Mouse (Mus musculus): ENCODE measurements around the gene Shkbp1. TPM values are rescaled to one million over a fixed set of nuclear protein-coding genes. Genes with fewer than 3 reads are reported as not detected.

Gene Shkbp1
- polyA plus RNA-seq, 1 experiment from 2014 or later = 61.2 TPM

- Histone ChIP-seq H3K36me3 (0 out of 2 replicates have a peak, but pooled peaks cover 2% of the 10 kb centered on the region), H3K27ac (no peak overlapping the region), H3K4me1 (peaks cover 52% of the 10 kb centered on the region), H3K4me3 (no peak overlapping the region), H3K9me3 (replicated peaks) (no peaks in the 10 kb centered on the region), H3K27me3 (ENCODE audit: low read depth, poor library complexity, severe bottlenecking) (peaks cover 100% of the 10 kb centered on the region)
- WGBS = 87% methylated on average over 11 of the region's 11 CpGs
- DNase-seq (ENCODE audit: low spot score) = no peak
These were observed 27.7 kb downstream of the Shkbp1 start for GRCm38 (mm10) chr7:27328161-27328560.

- Histone ChIP-seq H3K4me1 (peaks cover 46% of the 10 kb centered on the region), H3K4me3 (no peak overlapping the region), H3K27me3 (ENCODE audit: low read depth, poor library complexity, severe bottlenecking) (peaks cover 100% of the 10 kb centered on the region), H3K36me3 (peaks cover 2% of the 10 kb centered on the region; the same call in 1 of the 2 replicates), H3K27ac (no peak overlapping the region), H3K9me3 (replicated peaks) (no peaks in the 10 kb centered on the region)
- no peak for DNase-seq (ENCODE audit: low spot score)
- WGBS = 89% methylated on average over 8 of the region's 8 CpGs
These were observed 28.3 kb downstream of the Shkbp1 start for GRCm38 (mm10) chr7:27327500-27327899.

- DNase-seq (ENCODE audit: low spot score) = no peak
- Histone ChIP-seq H3K36me3 (peaks cover 2% of the 10 kb centered on the region; the same call in 1 of the 2 replicates), H3K4me1 (peaks cover 50% of the 10 kb centered on the region), H3K9me3 (replicated peaks) (no peaks in the 10 kb centered on the region), H3K4me3 (peak overlapping the region; percentile 50), H3K27me3 (ENCODE audit: low read depth, poor library complexity, severe bottlenecking) (peaks cover 100% of the 10 kb centered on the region), H3K27ac (0 out of 2 replicates have a peak overlapping the region, but pooled peaks have one; percentile 14)
- WGBS = 27% methylated on average over 34 of the region's 34 CpGs
These were observed 29.5 kb downstream of the Shkbp1 start for GRCm38 (mm10) chr7:27326101-27326880.

- under 1% methylated on average over 24 of the region's 24 CpGs for WGBS
- Histone ChIP-seq H3K27me3 (ENCODE audit: low read depth, poor library complexity, severe bottlenecking) (peaks cover 100% of the 10 kb centered on the region), H3K4me1 (peaks cover 44% of the 10 kb centered on the region), H3K9me3 (replicated peaks) (no peaks in the 10 kb centered on the region), H3K36me3 (peaks cover 2% of the 10 kb centered on the region; the same call in 1 of the 2 replicates), H3K27ac (peak overlapping the region; percentile 32), H3K4me3 (peak overlapping the region; percentile 50)
- peak; percentile 74 for DNase-seq (ENCODE audit: low spot score)
These were observed 30.1 kb downstream of the Shkbp1 start for GRCm38 (mm10) chr7:27325697-27326096.

- DNase-seq (ENCODE audit: low spot score) = no peak
- Histone ChIP-seq H3K27me3 (ENCODE audit: low read depth, poor library complexity, severe bottlenecking) (peaks cover 94% of the 10 kb centered on the region), H3K4me1 (peaks cover 40% of the 10 kb centered on the region), H3K9me3 (replicated peaks) (no peaks in the 10 kb centered on the region), H3K36me3 (peaks cover 2% of the 10 kb centered on the region; the same call in 1 of the 2 replicates), H3K27ac (no peak overlapping the region), H3K4me3 (peak overlapping the region; percentile 50)
- WGBS = 52% methylated on average over 18 of the region's 20 CpGs
These were observed 30.9 kb downstream of the Shkbp1 start for GRCm38 (mm10) chr7:27324928-27325327.

- H3K4me1 ChIP-seq = peaks cover 35% of the 10 kb centered on the region
- H3K4me3 ChIP-seq = no peak overlapping the region
- no peak for DNase-seq (ENCODE audit: low spot score)
- H3K36me3 ChIP-seq = peaks cover 2% of the 10 kb centered on the region; the same call in 1 of the 2 replicates
- no peak overlapping the region for H3K27ac ChIP-seq
- peaks cover 86% of the 10 kb centered on the region for H3K27me3 ChIP-seq (ENCODE audit: low read depth, poor library complexity, severe bottlenecking)
- H3K9me3 ChIP-seq (replicated peaks) = no peaks in the 10 kb centered on the region
- WGBS = 96% methylated on average over 11 of the region's 11 CpGs
These were observed 31.7 kb downstream of the Shkbp1 start for GRCm38 (mm10) chr7:27324161-27324560.

GRCm38 (mm10) chr7:27323001-27323400, 32.8 kb downstream of the Shkbp1 start:
- WGBS = 92% methylated on average over 5 of the region's 5 CpGs
- H3K9me3 ChIP-seq (replicated peaks) = no peaks in the 10 kb centered on the region
- H3K27me3 ChIP-seq (ENCODE audit: low read depth, poor library complexity, severe bottlenecking) = peaks cover 75% of the 10 kb centered on the region
- peaks cover 29% of the 10 kb centered on the region for H3K4me1 ChIP-seq
- peaks cover 2% of the 10 kb centered on the region; the same call in 1 of the 2 replicates for H3K36me3 ChIP-seq
- no peak for DNase-seq (ENCODE audit: low spot score)
- no peak overlapping the region for H3K4me3 ChIP-seq
- no peak overlapping the region for H3K27ac ChIP-seq

- WGBS = 13% methylated on average over 13 of the region's 13 CpGs
- H3K4me1 ChIP-seq = peaks cover 29% of the 10 kb centered on the region
- H3K27ac ChIP-seq = no peak overlapping the region
- peaks cover 68% of the 10 kb centered on the region for H3K27me3 ChIP-seq (ENCODE audit: low read depth, poor library complexity, severe bottlenecking)
- no peaks in the 10 kb centered on the region for H3K9me3 ChIP-seq (replicated peaks)
- DNase-seq (ENCODE audit: low spot score) = no peak
- H3K36me3 ChIP-seq = peaks cover 2% of the 10 kb centered on the region; the same call in 1 of the 2 replicates
- no peak overlapping the region for H3K4me3 ChIP-seq
These were observed 33.5 kb downstream of the Shkbp1 start for GRCm38 (mm10) chr7:27322291-27322690.

GRCm38 (mm10) chr7:27319411-27319810, 36.4 kb downstream of the Shkbp1 start:
- peak; percentile 28 for DNase-seq (ENCODE audit: low spot score)
- Histone ChIP-seq H3K4me3 (no peak overlapping the region), H3K27ac (no peak overlapping the region), H3K9me3 (replicated peaks) (no peaks in the 10 kb centered on the region), H3K36me3 (no peaks in the 10 kb centered on the region; the same call in 1 of the 2 replicates), H3K4me1 (peaks cover 13% of the 10 kb centered on the region; the same call in 1 of the 2 replicates), H3K27me3 (ENCODE audit: low read depth, poor library complexity, severe bottlenecking) (peaks cover 39% of the 10 kb centered on the region)
- WGBS = 90% methylated on average over 22 of the region's 22 CpGs

- peak; percentile 27 for DNase-seq (ENCODE audit: low spot score)
- 52% methylated on average over 7 of the region's 7 CpGs for WGBS
- Histone ChIP-seq H3K27ac (no peak overlapping the region), H3K27me3 (ENCODE audit: low read depth, poor library complexity, severe bottlenecking) (peaks cover 17% of the 10 kb centered on the region), H3K4me3 (no peak overlapping the region), H3K9me3 (replicated peaks) (peaks cover 8% of the 10 kb centered on the region), H3K36me3 (no peaks in the 10 kb centered on the region), H3K4me1 (peaks cover 6% of the 10 kb centered on the region)
These were observed 39.9 kb downstream of the Shkbp1 start for GRCm38 (mm10) chr7:27315958-27316357.

- no peak for DNase-seq (ENCODE audit: low spot score)
- peaks cover 29% of the 10 kb centered on the region for H3K27me3 ChIP-seq (ENCODE audit: low read depth, poor library complexity, severe bottlenecking)
- H3K9me3 ChIP-seq (replicated peaks) = peaks cover 8% of the 10 kb centered on the region
- no peaks in the 10 kb centered on the region for H3K36me3 ChIP-seq
- no peak overlapping the region for H3K4me3 ChIP-seq
- H3K4me1 ChIP-seq = peaks cover 17% of the 10 kb centered on the region
- no peak overlapping the region for H3K27ac ChIP-seq
- WGBS = 89% methylated on average over 3 of the region's 3 CpGs
These were observed 41.4 kb downstream of the Shkbp1 start for GRCm38 (mm10) chr7:27314393-27314792.

GRCm38 (mm10) chr7:27311651-27312284, 44.1 kb downstream of the Shkbp1 start:
- Histone ChIP-seq H3K4me1 (peaks cover 27% of the 10 kb centered on the region), H3K9me3 (replicated peaks) (peaks cover 8% of the 10 kb centered on the region), H3K36me3 (no peaks in the 10 kb centered on the region), H3K27ac (no peak overlapping the region), H3K27me3 (ENCODE audit: low read depth, poor library complexity, severe bottlenecking) (peaks cover 42% of the 10 kb centered on the region), H3K4me3 (no peak overlapping the region)
- DNase-seq (ENCODE audit: low spot score) = peak; percentile 26
- 88% methylated on average over 12 of the region's 12 CpGs for WGBS

- H3K27ac ChIP-seq = no peak overlapping the region
- no peak for DNase-seq (ENCODE audit: low spot score)
- H3K4me1 ChIP-seq = peaks cover 27% of the 10 kb centered on the region
- H3K36me3 ChIP-seq = no peaks in the 10 kb centered on the region
- H3K4me3 ChIP-seq = no peak overlapping the region
- peaks cover 42% of the 10 kb centered on the region for H3K27me3 ChIP-seq (ENCODE audit: low read depth, poor library complexity, severe bottlenecking)
- H3K9me3 ChIP-seq (replicated peaks) = peaks cover 8% of the 10 kb centered on the region
- 41% methylated on average over 8 of the region's 8 CpGs for WGBS
These were observed 44.8 kb downstream of the Shkbp1 start for GRCm38 (mm10) chr7:27310996-27311535.
